Mouse (Mus musculus): ENCODE measurements around the gene Dtnb. TPM values are rescaled to one million over a fixed set of nuclear protein-coding genes. Genes with fewer than 3 reads are reported as not detected.

Dtnb gene
- polyA plus RNA-seq, 1 experiment from 2014 or later: 36.0 TPM

DNA sequence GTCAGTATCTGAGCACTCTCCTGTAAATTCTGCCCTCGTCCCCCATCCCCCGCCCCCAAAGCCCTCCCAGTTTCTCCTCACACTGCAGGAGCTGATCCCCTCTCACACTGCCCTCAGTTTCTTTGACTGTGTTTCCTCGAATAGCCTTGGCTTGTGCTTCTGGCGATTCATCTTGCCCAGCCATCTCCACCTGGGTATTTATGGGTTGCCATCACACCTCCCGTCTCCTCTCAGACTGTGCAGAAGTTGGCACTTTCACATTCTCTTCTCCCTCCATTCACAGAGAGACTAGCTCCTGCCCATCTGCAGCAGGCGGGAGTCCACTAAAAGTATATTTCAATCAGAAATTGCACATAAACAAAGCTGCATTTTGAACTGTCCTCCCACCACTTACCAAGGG, 25.4 kb upstream of the Dtnb start:
- Histone ChIP-seq H3K4me3 (ENCODE audit: low read depth, low read length) (no peak overlapping the region), H3K4me1 (replicated peaks; ENCODE audit: control insufficient read depth, insufficient read depth, low read length) (no peaks in the 10 kb centered on the region), H3K27me3 (ENCODE audit: control insufficient read depth, insufficient read depth, low read length) (no peaks in the 10 kb centered on the region), H3K27ac (ENCODE audit: low read depth, low read length) (no peak overlapping the region), H3K36me3 (ENCODE audit: control insufficient read depth, insufficient read depth, low read length) (no peaks in the 10 kb centered on the region), H3K4me2 (replicated peaks; ENCODE audit: low read depth, low read length) (no peak overlapping the region), H3K9me3 (ENCODE audit: control insufficient read depth, low read length) (no peaks in the 10 kb centered on the region), H3K9ac (ENCODE audit: low read depth, low read length) (no peak overlapping the region)
- WGBS: 40% methylated on average over 6 of the region's 6 CpGs
- ATAC-seq (ENCODE audit: low FRiP score) (no peak), DNase-seq (ENCODE audit: low spot score) (no peak)

DNA sequence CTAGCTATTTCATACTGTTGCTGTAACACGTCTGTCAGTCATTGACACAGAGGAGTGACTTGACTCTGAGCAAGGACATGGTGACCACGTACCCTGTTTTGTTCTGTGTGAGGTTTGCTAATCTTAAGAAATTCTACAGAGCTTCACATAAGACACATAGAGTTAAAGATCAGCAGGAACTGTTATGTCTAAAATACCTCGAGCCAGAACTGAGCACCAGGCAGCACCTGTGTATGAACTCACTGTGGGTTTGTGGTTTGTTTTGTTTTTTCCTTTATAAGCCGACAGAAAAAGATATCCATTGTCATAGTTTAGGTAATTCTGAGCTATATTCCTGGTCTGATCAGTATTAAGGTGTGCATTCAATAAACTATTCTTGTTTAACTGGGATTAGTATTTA, 24.7 kb upstream of the Dtnb start:
- no peaks in the 10 kb centered on the region for H3K9me3 ChIP-seq (ENCODE audit: control insufficient read depth, low read length)
- DNase-seq (ENCODE audit: low spot score): no peak
- no peak for ATAC-seq (ENCODE audit: low FRiP score)
- no peak overlapping the region for H3K4me2 ChIP-seq (replicated peaks; ENCODE audit: low read depth, low read length)
- no peak overlapping the region for H3K4me3 ChIP-seq (ENCODE audit: low read depth, low read length)
- H3K4me1 ChIP-seq (replicated peaks; ENCODE audit: control insufficient read depth, insufficient read depth, low read length): no peaks in the 10 kb centered on the region
- no peak overlapping the region for H3K27ac ChIP-seq (ENCODE audit: low read depth, low read length)
- no peaks in the 10 kb centered on the region for H3K36me3 ChIP-seq (ENCODE audit: control insufficient read depth, insufficient read depth, low read length)
- no peak overlapping the region for H3K9ac ChIP-seq (ENCODE audit: low read depth, low read length)
- 63% methylated on average over 4 of the region's 4 CpGs for WGBS
- no peaks in the 10 kb centered on the region for H3K27me3 ChIP-seq (ENCODE audit: control insufficient read depth, insufficient read depth, low read length)

DNA sequence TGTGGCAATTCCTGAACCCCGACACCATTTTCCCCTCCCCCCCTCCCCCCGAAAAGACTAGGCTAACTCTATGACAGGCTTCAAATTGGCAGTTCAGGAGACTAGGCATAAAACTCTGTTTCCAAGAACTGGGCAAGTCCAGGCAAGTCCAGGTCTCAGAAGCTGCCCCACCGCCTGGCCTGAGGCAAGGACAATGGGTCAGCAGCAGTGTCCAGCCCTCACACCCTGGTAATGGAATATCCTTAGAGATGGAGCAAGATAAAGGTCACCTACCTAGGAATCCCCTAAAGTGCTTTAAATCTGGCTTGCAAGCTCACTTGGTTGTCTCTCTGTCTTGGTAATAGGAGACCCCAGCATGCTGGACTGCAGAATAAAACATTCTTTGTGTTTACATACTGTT, 24.3 kb upstream of the Dtnb start:
- ATAC-seq (ENCODE audit: low FRiP score) (no peak), DNase-seq (ENCODE audit: low spot score) (no peak)
- Histone ChIP-seq H3K4me2 (replicated peaks; ENCODE audit: low read depth, low read length) (no peak overlapping the region), H3K4me3 (ENCODE audit: low read depth, low read length) (no peak overlapping the region), H3K9me3 (ENCODE audit: control insufficient read depth, low read length) (no peaks in the 10 kb centered on the region), H3K27me3 (ENCODE audit: control insufficient read depth, insufficient read depth, low read length) (no peaks in the 10 kb centered on the region), H3K9ac (ENCODE audit: low read depth, low read length) (no peak overlapping the region), H3K4me1 (replicated peaks; ENCODE audit: control insufficient read depth, insufficient read depth, low read length) (no peaks in the 10 kb centered on the region), H3K27ac (ENCODE audit: low read depth, low read length) (no peak overlapping the region), H3K36me3 (ENCODE audit: control insufficient read depth, insufficient read depth, low read length) (no peaks in the 10 kb centered on the region)
- 62% methylated on average over 3 of the region's 3 CpGs for WGBS

DNA sequence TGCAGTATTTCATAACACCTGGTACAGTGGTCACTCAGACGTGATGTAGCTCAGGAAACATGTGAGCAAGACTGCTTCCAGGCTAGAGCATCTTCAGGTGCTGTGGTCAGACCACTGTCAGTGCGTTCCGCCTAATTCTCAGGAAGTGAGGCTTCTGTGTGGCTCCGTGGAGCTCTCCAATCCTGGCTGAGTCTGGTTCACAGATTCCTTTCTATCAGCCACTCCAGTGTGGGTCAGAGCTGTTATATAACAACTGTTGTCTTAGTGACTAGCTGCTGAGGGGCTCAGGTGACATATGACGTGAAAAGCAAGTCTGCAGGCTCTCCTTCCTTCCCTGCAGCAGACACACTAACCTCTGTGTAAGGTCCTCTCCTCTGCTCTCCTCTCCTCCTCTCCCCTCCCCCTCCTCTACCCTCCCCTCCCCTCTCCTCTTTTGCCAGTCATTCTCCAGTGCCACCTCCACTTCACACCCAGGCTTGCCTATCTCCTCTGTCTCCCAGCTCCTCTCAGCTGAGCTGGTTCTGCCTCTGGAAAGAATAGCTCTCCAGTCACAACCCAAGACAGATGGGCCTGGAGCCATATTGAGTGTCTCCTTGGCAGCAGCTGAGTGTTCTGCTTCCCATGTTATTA, 23.5 kb upstream of the Dtnb start:
- Histone ChIP-seq H3K4me3 (ENCODE audit: low read depth, low read length) (no peak overlapping the region), H3K9ac (ENCODE audit: low read depth, low read length) (no peak overlapping the region), H3K9me3 (ENCODE audit: control insufficient read depth, low read length) (no peaks in the 10 kb centered on the region), H3K4me2 (replicated peaks; ENCODE audit: low read depth, low read length) (no peak overlapping the region), H3K27me3 (ENCODE audit: control insufficient read depth, insufficient read depth, low read length) (no peaks in the 10 kb centered on the region), H3K4me1 (replicated peaks; ENCODE audit: control insufficient read depth, insufficient read depth, low read length) (no peaks in the 10 kb centered on the region), H3K36me3 (ENCODE audit: control insufficient read depth, insufficient read depth, low read length) (no peaks in the 10 kb centered on the region), H3K27ac (ENCODE audit: low read depth, low read length) (no peak overlapping the region)
- WGBS: 53% methylated on average over 5 of the region's 5 CpGs
- no peak for ATAC-seq (ENCODE audit: low FRiP score)
- DNase-seq (ENCODE audit: low spot score): no peak

DNA sequence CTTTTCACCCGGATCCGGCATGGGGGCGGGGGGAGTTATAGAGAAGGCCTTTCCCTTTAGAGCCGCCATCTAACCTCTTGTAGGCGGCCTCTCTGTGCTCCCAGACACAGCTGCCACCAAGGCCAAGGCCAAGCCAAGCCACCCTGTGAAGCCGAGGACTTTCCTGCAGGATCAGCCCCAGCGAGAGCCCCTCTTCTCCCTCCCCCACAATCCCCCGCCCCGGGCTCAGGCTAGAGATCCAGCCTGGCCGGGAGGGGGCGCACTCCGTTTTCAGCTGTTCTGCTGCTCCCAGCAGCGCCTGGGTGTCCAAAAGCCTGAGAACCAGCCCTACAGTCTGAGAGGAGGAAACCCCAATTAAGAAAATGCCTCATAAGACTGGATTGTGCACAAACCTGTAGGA, 21.9 kb upstream of the Dtnb start:
- peak; percentile 61 for ATAC-seq (ENCODE audit: low FRiP score)
- Histone ChIP-seq H3K4me2 (replicated peaks; ENCODE audit: low read depth, low read length) (no peak overlapping the region), H3K27ac (ENCODE audit: low read depth, low read length) (no peak overlapping the region)

DNA sequence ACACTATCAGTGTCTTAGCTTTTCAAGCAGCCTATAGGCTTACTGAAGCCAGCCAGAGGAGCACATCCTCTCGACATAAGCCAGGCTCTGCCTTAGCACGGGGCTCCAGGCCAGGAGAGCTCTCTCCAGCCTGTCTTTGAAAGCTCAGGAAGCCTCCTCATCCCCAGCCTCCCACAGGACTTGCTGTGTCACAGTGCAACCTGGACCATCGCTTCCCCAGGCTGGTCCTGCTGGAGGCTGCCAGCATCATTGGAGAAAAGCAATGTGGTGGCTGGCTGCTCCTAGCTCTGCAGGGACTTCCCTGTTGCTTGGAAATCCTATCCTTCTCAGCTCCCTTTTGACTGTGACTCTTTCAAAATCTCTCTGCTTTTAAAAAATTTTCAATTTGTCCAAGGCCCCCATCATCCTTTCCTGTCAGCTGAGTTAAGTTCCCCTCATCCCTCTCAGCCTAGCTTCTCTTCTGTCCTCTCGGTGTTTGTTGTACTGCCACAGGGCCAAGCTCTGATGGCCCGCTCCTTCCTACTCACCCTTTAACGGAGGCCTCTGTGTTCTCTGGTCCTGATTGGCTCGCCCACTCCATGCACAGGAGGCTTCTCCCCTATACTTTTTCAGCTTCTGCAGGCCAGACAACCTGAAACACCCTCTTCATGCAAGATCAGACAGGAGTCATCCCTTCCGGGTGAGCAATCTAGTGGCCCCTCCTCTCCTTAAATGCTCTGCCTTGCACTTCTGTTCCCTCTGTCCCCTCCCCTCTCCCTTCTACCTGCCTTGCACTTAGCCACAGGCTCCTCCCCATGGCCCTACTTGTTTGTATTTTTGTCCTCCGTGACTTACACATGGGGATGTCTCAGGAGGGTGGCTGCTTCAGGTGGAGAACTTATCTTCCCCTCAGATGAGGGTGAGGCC, 14.5 kb upstream of the Dtnb start:
- no peak for ATAC-seq (ENCODE audit: low FRiP score)
- Histone ChIP-seq H3K27ac (ENCODE audit: low read depth, low read length) (no peak overlapping the region), H3K4me3 (ENCODE audit: low read depth, low read length) (no peak overlapping the region), H3K4me1 (replicated peaks; ENCODE audit: control insufficient read depth, insufficient read depth, low read length) (no peaks in the 10 kb centered on the region), H3K27me3 (ENCODE audit: control insufficient read depth, insufficient read depth, low read length) (no peaks in the 10 kb centered on the region), H3K9ac (ENCODE audit: low read depth, low read length) (no peak overlapping the region), H3K4me2 (replicated peaks; ENCODE audit: low read depth, low read length) (no peak overlapping the region), H3K9me3 (ENCODE audit: control insufficient read depth, low read length) (no peaks in the 10 kb centered on the region), H3K36me3 (ENCODE audit: control insufficient read depth, insufficient read depth, low read length) (no peaks in the 10 kb centered on the region)
- DNase-seq (ENCODE audit: low spot score): no peak
- 68% methylated on average over 9 of the region's 9 CpGs for WGBS

More for the DNA sequence above, 21.9 kb upstream of the Dtnb start:
- Histone ChIP-seq H3K27me3 (ENCODE audit: control insufficient read depth, insufficient read depth, low read length) (no peaks in the 10 kb centered on the region), H3K9ac (ENCODE audit: low read depth, low read length) (no peak overlapping the region), H3K9me3 (ENCODE audit: control insufficient read depth, low read length) (no peaks in the 10 kb centered on the region), H3K4me3 (ENCODE audit: low read depth, low read length) (no peak overlapping the region), H3K4me1 (replicated peaks; ENCODE audit: control insufficient read depth, insufficient read depth, low read length) (no peaks in the 10 kb centered on the region), H3K36me3 (ENCODE audit: control insufficient read depth, insufficient read depth, low read length) (no peaks in the 10 kb centered on the region)
- WGBS: 6% methylated on average over 13 of the region's 13 CpGs
- peak; percentile 65 for DNase-seq (ENCODE audit: low spot score)

DNA sequence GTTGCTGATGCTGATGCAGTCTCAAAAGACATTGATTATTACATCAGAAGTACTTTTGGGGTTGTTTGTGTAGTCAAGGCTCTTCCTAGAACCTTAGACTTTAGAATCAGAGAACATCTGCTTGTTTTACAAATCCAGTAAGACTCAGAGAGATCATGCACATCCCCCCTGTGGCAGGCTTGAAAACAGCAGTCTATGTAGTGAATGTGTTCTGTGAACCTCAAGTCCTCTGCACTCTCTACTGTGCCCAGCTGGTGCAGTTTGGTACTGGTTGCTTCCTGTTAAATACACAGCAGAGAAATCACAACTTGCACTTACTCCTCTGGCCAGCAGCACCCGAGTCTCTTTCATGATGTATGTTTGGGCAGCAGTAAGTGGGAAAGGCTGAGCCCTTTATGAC, 11.6 kb upstream of the Dtnb start:
- no peaks in the 10 kb centered on the region for H3K27me3 ChIP-seq (ENCODE audit: control insufficient read depth, insufficient read depth, low read length)
- ATAC-seq (ENCODE audit: low FRiP score) (no peak), DNase-seq (ENCODE audit: low spot score) (peak; percentile 47)
- H3K4me3 ChIP-seq (ENCODE audit: low read depth, low read length): no peak overlapping the region
- no peaks in the 10 kb centered on the region for H3K36me3 ChIP-seq (ENCODE audit: control insufficient read depth, insufficient read depth, low read length)
- no peaks in the 10 kb centered on the region for H3K4me1 ChIP-seq (replicated peaks; ENCODE audit: control insufficient read depth, insufficient read depth, low read length)
- H3K4me2 ChIP-seq (replicated peaks; ENCODE audit: low read depth, low read length): no peak overlapping the region
- H3K9ac ChIP-seq (ENCODE audit: low read depth, low read length): no peak overlapping the region
- H3K27ac ChIP-seq (ENCODE audit: low read depth, low read length): no peak overlapping the region
- no peaks in the 10 kb centered on the region for H3K9me3 ChIP-seq (ENCODE audit: control insufficient read depth, low read length)
- WGBS: 33% methylated on average over 1 of the region's 1 CpGs

DNA sequence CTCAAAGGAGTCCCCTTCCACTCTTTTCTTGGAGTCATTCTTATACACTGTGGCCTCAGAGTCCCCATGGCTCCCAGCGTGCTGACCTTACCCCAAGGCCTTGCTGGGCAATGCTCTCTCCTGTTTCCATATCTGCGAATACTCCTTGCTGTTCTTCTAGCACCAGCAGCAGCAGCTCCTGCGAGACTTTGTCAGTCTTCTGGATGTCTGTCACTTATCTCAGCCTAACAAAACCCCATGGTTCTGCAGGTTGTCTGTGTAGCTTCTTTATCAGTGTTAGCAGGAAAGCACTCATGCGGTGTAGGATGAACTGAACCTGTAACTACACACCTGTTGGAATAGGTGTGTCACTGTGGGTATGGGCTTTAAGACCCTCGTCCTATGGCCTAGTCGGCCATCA, 11.1 kb upstream of the Dtnb start:
- ATAC-seq (ENCODE audit: low FRiP score) (no peak), DNase-seq (ENCODE audit: low spot score) (no peak)
- 85% methylated on average over 6 of the region's 6 CpGs for WGBS
- H3K4me1 ChIP-seq (replicated peaks; ENCODE audit: control insufficient read depth, insufficient read depth, low read length): no peaks in the 10 kb centered on the region
- no peak overlapping the region for H3K4me3 ChIP-seq (ENCODE audit: low read depth, low read length)
- no peak overlapping the region for H3K27ac ChIP-seq (ENCODE audit: low read depth, low read length)
- no peaks in the 10 kb centered on the region for H3K27me3 ChIP-seq (ENCODE audit: control insufficient read depth, insufficient read depth, low read length)
- H3K9ac ChIP-seq (ENCODE audit: low read depth, low read length): no peak overlapping the region
- no peaks in the 10 kb centered on the region for H3K9me3 ChIP-seq (ENCODE audit: control insufficient read depth, low read length)
- no peaks in the 10 kb centered on the region for H3K36me3 ChIP-seq (ENCODE audit: control insufficient read depth, insufficient read depth, low read length)
- H3K4me2 ChIP-seq (replicated peaks; ENCODE audit: low read depth, low read length): no peak overlapping the region

DNA sequence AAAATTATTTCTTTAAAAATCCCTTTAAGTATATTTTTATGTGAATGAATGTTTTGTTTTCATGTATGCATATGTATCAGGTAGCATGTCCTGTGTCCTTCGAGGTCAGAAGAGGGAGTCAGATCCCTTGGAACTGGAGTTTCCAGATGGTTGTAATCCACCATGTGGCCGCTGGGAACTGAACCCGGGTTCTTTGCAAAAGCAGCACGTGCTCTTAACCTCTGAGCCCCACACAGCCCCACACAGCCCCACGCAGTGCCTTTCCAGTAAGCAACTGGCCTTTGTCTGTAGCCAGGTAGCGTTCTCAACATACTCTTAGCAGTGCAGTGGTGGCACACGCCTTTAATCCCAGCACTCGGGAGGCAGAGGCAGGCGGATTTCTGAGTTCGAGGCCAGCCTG, 9.4 kb upstream of the Dtnb start:
- Histone ChIP-seq H3K36me3 (ENCODE audit: control insufficient read depth, insufficient read depth, low read length) (no peaks in the 10 kb centered on the region), H3K9ac (ENCODE audit: low read depth, low read length) (no peak overlapping the region), H3K9me3 (ENCODE audit: control insufficient read depth, low read length) (no peaks in the 10 kb centered on the region), H3K27ac (ENCODE audit: low read depth, low read length) (no peak overlapping the region), H3K4me1 (replicated peaks; ENCODE audit: control insufficient read depth, insufficient read depth, low read length) (no peaks in the 10 kb centered on the region), H3K27me3 (ENCODE audit: control insufficient read depth, insufficient read depth, low read length) (no peaks in the 10 kb centered on the region), H3K4me2 (replicated peaks; ENCODE audit: low read depth, low read length) (no peak overlapping the region), H3K4me3 (ENCODE audit: low read depth, low read length) (no peak overlapping the region)
- ATAC-seq (ENCODE audit: low FRiP score) (no peak), DNase-seq (ENCODE audit: low spot score) (no peak)
- WGBS: 94% methylated on average over 10 of the region's 10 CpGs

All from hindbrain, embryonic 11.5 days (tissue).